Mouse (Mus musculus) thymus, postnatal 14 days (tissue): ENCODE measurements around the gene Pxn.

Experiments
- DNase-seq: peaks from one replicate; pipeline ENCODE4 v3.0.0; 2021

The Pxn gene

DNA sequence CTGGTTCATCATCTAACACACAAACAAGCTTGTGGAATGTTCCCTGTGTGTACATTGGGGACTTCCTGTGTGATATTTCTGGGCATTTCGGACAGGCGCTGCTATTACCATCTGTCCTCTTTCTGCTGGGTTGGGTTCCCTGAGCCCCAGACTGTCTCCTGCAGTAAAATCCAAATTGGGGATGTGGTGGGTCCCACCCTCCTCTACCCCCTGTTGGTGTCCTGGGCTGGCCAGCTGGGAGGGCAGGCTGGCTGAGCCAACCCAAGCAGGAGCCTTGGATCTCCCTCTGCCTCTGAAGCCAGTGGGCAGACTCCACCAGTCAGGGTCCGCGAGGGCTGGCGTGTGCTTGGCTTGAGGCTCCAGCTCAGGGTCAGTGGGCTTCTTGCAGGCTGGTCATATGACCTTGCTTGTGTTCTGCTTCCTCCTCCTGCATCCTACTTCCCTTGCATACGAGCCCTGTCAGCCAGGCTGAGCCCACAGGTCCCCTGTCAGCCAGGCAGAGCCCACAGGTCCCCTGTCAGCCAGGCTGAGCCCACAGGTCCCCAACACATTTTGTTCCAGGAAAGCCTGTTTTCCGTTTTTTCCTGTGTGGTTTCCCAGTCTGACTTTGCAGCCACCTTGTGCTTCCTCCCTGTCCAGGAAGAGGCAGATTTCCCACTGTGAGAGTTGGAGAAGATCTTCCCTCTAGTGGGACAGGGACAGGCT lies 23.4 kb downstream of the Pxn start:
- peak; percentile 41 for DNase-seq

- peak; percentile 78 for DNase-seq
These were observed 24.0 kb downstream of the Pxn start for GRCm38 (mm10) chr5:115530447-115530809.

GRCm38 (mm10) chr5:115531671-115532270 lies 25.3 kb downstream of the Pxn start:
- peak; percentile 72 for DNase-seq

DNA sequence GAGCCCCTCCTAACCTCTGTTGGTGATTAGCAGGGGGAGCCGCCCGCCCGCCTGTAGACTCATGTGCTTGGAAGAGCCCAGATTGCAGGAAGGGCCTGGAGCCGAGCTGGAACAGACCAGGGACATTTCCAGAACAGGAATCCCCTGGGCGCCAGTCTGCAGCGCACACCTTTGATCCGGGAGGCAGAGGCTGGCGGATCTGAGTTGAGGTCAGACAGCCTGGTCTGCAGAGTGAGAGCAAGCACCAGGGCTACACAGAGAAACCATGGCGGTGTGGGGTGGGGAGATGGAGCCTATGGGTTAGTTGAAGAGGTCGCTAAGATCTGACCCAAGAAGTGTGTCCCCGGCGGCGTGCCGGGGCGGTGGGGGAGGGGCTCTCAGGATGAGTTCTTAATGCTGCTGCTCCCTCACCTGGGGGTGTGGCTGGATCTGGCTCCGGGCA lies 27.8 kb downstream of the Pxn start:
- DNase-seq = peak; percentile 58

- DNase-seq = peak; percentile 64
These were observed 28.4 kb downstream of the Pxn start for GRCm38 (mm10) chr5:115534856-115535255.

- DNase-seq = no peak
These were observed 29.2 kb downstream of the Pxn start for GRCm38 (mm10) chr5:115535635-115536034.

DNA sequence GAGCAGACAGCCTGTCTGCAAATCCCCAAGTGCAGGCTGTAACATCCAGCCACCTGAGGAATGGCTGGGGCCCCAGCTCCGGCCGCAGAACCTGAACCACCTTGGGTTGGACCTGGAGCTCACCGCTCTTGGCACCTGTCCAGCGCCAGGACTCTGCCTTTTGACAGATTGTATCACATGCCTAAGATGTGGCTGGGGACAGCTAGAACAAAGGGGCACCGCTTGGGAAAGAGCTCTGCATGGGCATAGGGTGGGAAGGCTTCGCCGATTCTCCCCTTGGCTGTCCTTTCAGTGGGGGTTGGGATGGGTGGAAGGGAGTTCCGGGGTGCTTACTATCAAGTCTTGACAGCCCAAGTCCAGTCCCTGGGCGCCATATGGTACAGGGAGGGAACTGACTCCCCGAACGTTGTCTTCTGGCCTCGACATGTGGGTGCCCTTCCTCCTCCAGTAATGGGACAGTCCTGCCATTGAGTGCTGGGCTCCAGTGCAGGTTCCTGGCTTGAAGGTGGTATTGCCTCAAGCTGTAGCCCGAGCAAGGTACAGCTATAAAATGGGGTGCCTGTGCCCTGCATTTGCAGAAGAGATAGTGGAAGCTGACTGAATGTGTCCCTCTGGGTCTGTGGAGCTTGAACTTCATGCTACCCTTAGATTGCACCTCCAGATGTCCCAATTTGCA lies 31.7 kb downstream of the Pxn start:
- no peak for DNase-seq

- DNase-seq = peak; percentile 95
These were observed 32.2 kb downstream of the Pxn start for GRCm38 (mm10) chr5:115538693-115539043.

GRCm38 (mm10) chr5:115542635-115543384 lies 36.3 kb downstream of the Pxn start:
- DNase-seq = peak; percentile 53

GRCm38 (mm10) chr5:115543509-115544253 lies 37.2 kb downstream of the Pxn start:
- no peak for DNase-seq

GRCm38 (mm10) chr5:115544655-115545185 lies 38.2 kb downstream of the Pxn start:
- DNase-seq = no peak

GRCm38 (mm10) chr5:115545636-115546035 lies 39.2 kb downstream of the Pxn start:
- DNase-seq = no peak

DNA sequence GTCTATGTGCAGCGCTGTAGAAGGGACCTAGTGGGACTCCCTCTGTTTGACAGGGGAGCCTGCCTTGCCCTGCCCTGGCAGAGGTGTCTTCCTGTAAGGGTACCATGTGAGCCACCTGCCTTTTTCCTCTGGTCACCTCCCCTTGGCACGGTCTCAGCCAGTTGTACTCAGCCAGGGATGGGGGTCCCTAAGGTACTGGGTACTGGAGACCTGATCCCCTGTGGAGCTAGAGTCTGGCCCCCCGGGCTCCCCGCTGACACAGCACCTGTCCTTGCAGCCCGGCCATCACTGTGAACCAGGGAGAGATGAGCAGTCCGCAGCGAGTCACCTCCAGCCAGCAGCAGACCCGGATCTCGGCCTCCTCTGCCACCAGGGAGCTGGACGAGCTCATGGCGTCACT lies 40.1 kb downstream of the Pxn start:
- DNase-seq = no peak

DNA sequence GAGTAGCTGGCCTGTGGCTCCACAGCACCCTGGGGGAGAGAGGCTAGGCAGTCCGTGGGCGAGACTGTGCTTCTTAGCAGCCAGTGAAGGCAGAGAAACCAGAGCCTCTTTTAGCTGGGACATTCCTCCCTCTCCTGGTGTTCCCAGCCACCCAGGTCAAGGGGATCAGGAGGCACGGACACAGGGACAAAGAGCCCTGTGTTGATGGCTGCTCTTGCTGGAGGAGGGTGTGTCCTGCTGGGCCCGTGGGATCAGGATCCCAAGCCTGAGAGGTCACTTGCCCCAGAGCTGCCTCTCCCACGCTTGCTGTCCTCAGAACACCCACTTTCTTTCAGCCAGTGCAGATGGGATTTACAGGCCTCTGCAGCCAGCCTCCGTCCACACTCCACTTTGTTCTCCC lies 40.5 kb downstream of the Pxn start:
- DNase-seq = no peak

DNA sequence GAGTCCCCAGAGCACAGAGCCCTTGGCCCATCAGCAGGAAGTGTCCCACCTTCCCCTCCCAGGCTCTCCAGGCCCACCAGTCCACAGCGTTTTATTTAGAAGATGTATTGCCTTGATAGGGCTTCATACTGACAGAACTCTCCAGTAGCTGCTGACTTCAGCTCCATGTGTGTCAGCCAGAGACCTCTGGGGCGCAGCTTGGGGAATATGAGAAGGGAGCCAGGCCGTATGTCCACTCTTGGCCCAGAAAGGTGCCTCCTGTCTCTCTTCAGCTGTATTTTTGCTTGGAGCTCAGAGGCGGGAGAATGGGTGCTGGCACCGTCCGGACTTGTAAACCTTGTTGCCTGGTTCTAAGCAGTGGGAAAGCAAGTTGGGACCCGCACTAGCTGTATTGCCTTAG lies 40.9 kb downstream of the Pxn start:
- no peak for DNase-seq

DNA sequence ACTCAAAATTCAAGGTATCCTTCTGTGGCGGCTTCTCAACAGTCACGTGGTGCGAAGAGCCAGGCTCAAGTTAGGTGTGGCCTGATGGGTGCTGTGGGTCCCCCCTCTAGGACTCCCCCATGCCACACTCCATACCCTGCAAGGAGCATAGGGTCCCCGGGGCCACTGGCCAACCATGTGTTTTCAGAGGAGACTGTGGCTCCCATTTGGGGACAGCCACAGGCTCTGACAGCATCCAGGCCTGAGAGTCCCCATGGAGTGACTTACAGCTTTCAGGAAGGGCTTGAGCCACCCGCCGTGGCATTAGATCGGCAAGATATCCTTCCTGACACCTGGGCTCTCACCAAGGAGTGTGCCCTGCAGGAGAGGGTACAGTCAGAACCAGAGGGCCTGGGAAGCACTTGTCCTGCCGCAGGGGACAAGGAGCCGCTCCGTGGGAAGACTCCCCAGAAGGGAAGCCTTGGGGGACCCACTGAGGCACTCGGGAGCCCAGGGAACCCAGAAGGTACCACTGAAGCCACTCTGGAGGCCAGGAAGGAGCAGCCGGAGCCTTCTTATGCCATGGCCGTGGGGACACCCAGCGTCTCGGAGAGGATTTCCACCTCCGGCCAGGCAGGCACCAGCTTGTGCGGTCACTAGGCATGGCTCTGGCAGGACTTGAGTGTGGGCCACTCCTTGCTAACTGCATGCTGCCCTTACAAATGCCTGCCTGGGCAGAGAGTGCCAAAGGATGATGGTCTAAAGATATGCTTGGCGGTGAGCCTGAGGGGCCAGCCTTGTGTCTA lies 42.2 kb downstream of the Pxn start:
- DNase-seq = no peak

DNA sequence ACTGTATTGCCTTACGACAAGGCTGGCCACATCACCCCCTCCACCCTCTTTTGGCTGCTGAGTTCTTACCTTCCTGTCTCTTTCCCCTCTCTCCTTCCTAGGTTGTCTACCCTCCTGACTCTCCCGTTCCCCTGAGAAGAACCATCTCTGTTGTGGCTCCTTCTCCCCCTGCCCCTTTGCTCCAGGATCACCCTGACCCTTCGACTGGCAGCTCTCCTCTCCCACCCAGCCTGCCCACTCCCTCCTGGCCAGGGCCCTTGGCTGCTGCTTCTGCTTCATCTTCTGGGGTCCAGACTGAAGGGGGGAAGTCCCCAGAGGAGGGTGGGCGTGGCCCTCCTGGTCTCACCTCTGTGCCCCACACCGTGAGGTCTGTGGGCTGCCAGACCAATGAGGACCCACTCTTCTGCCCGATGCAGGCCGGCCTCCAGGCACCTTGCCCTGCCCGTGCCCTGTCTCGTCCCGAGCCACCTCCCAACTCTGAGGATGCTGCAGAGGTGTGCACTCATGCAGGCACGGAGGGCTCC lies 44.1 kb downstream of the Pxn start:
- DNase-seq = no peak

GRCm38 (mm10) chr5:115551386-115551785 lies 44.9 kb downstream of the Pxn start:
- DNase-seq = no peak

- no peak for DNase-seq
These were observed 45.3 kb downstream of the Pxn start for GRCm38 (mm10) chr5:115551799-115552198.

GRCm38 (mm10) chr5:115553801-115554420 lies 47.4 kb downstream of the Pxn start:
- DNase-seq = no peak
